ENCODE assay signal across 8 mouse cellular contexts in the genomic region with DNA sequence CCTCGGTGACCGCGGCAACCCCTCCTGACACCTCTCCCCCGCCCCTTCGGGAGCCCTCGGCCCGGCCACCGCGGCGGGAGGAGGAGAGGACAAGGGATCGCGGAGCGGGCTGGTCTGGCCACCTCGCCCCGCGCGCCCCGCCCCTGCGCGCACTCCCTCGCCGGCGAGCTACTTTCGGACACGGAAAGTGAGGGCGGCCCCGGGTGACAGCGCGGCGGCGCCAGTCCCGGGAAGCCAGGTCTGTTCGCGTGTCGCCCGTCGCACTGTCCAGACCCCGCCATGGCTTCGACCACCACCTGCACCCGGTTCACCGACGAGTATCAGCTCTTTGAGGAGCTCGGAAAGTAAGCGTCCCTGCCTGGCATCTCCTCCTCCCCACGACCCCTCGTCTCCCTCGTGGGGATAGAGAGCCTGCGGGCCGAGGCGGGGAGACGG. TPM values are rescaled to one million over a fixed set of nuclear protein-coding genes. Genes with fewer than 3 reads are reported as not detected.
DNase-seq lines count a peak whose midpoint lies in the region; TF ChIP-seq lines count a peak whose summit lies in the region.

No protein-coding gene starts in this region.

- H3K9me3 ChIP-seq in CH12.LX (replicated peaks; ENCODE audit: low read length), result peaks cover 6% of the 10 kb centered on the region
- no peaks in the 10 kb centered on the region for H3K9me3 ChIP-seq in hindbrain, embryonic 10.5 days

- TF ChIP-seq CTCF in CH12.LX (conservative IDR thresholded peaks at IDR 0.05 in 1 of 2, IDR thresholded peaks at IDR 0.05 in 1 of 2; ENCODE audit: low read depth in 2 of 2, low read length in 2 of 2), result no peak
- TF ChIP-seq CTCF in bone marrow macrophage, adult 2 months (IDR thresholded peaks at IDR 0.05; ENCODE audit: low read depth, low read length), result no peak

- no peak overlapping the region for H3K4me2 ChIP-seq in CH12.LX (ENCODE audit: insufficient read depth, low read depth, poor library complexity, severe bottlenecking)

- peak overlapping the region; percentile 88 for H3K27ac ChIP-seq in CH12.LX (ENCODE audit: insufficient read depth, low read depth)
- H3K27ac ChIP-seq in bone marrow macrophage, adult 2 months (ENCODE audit: insufficient read depth, low read depth, low read length), result peak overlapping the region; percentile 95
- peak overlapping the region; percentile 95 for H3K27ac ChIP-seq in hindbrain, embryonic 10.5 days

- H3K27me3 ChIP-seq in CH12.LX (replicated peaks), result no peaks in the 10 kb centered on the region
- no peaks in the 10 kb centered on the region; the same call in 1 of the 2 replicates for H3K27me3 ChIP-seq in hindbrain, embryonic 10.5 days (ENCODE audit: insufficient read depth, poor library complexity, severe bottlenecking)

- H3K4me3 ChIP-seq in CH12.LX (replicated peaks in 1 of 3; ENCODE audit: low read depth in 2 of 3, low read length in 2 of 3, poor library complexity in 1 of 3), result peak overlapping the region; percentile 81 to 97 (median 94)
- peak overlapping the region; percentile 80 for H3K4me3 ChIP-seq in bone marrow macrophage, adult 2 months (ENCODE audit: insufficient read depth, low read length)
- peak overlapping the region; percentile 78 for H3K4me3 ChIP-seq in hindbrain, embryonic 10.5 days

- peaks cover 0 to 17% of the 10 kb centered on the region in 2 experiments; a peak in 2 of 4 replicates for H3K4me1 ChIP-seq in CH12.LX (ENCODE audit: control insufficient read depth in 1 of 2, insufficient read depth in 2 of 2)
- peaks cover 6% of the 10 kb centered on the region for H3K4me1 ChIP-seq in bone marrow macrophage, adult 2 months (ENCODE audit: control insufficient read depth, insufficient read depth, low read length)
- peaks cover 16% of the 10 kb centered on the region for H3K4me1 ChIP-seq in hindbrain, embryonic 10.5 days (replicated peaks)

- peak overlapping the region; percentile 86 for H3K9ac ChIP-seq in CH12.LX (ENCODE audit: insufficient read depth, low read depth)

- under 1% methylated on average over 49 of the region's 51 CpGs for WGBS in hindbrain, embryonic 10.5 days

- H3K36me3 ChIP-seq in CH12.LX (replicated peaks in 1 of 2; ENCODE audit: control insufficient read depth in 1 of 2, insufficient read depth in 1 of 2, low read length in 1 of 2), result peaks cover 16 to 25% of the 10 kb centered on the region in 2 experiments
- H3K36me3 ChIP-seq in hindbrain, embryonic 10.5 days, result 0 out of 2 replicates have a peak, but pooled peaks cover 4% of the 10 kb centered on the region

- in situ Hi-C loops in CH12.LX (cut with MboI; ENCODE audit: low pct_ligation_motif_present, low pct_unique_long_range_greater_than_20kb, low sequenced_read_pairs), result loop anchor here (5.0 to 10.0 kb wide), 2 partner anchors 65 to 178 kb away; no protein-coding TSS in a partner anchor

- no peak for TF ChIP-seq POLR2A in CH12.LX (IDR thresholded peaks at IDR 0.05; ENCODE audit: low read depth, low read length)
- no peak for TF ChIP-seq POLR2A in bone marrow macrophage, adult 2 months (IDR thresholded peaks at IDR 0.05; ENCODE audit: borderline replicate concordance, low read depth, low read length)

- no peak for TF ChIP-seq RAD21 in CH12.LX (IDR thresholded peaks at IDR 0.05; ENCODE audit: low read depth, low read length)

- TF ChIP-seq EP300 in CH12.LX (IDR thresholded peaks at IDR 0.05; ENCODE audit: low read length), result no peak

- peaks cover 40% of the 10 kb centered on the region for H3K79me2 ChIP-seq in CH12.LX (replicated peaks; ENCODE audit: control insufficient read depth, extremely low read depth, insufficient read depth, poor library complexity, severe bottlenecking)

- DNase-seq in CH12.LX (ENCODE audit: extremely low read depth), result no peak
- DNase-seq in frontal cortex, postnatal 14 days (ENCODE audit: low spot score in 2 of 2), result peak; percentile 46 to 58
- peak; percentile 85 for DNase-seq in hindbrain, embryonic 10.5 days (ENCODE audit: low spot score)
- DNase-seq in left cerebral cortex, adult 8-10 months (ENCODE audit: low spot score in 2 of 2), result peak; percentile 47 to 59
- peak; percentile 88 to 90 for DNase-seq in lung, postnatal 4 days
- DNase-seq in right cerebral cortex, adult 18-20 months, result peak; percentile 59
- peak; percentile 77 to 79 for DNase-seq in urinary bladder, adult 18-20 months (ENCODE audit: low spot score in 2 of 2)

- dilution Hi-C loops in CH12.LX (cut with MboI; ENCODE audit: extremely low pct_ligation_motif_present, extremely low pct_unique_long_range_greater_than_20kb, low sequenced_read_pairs), result no loop called here

TF ChIP-seq in CH12.LX, 34 proteins besides CTCF, POLR2A, EP300 and RAD21:
- TF ChIP-seq ZNF384 (IDR thresholded peaks at IDR 0.05; ENCODE audit: low read depth, low read length) (no peak), CHD1 (IDR thresholded peaks at IDR 0.05; ENCODE audit: low read depth, low read length) (0 out of 2 replicates have a peak, but pooled peaks have one; percentile 20), IRF4 (IDR thresholded peaks at IDR 0.05; ENCODE audit: low read depth, low read length) (peak; percentile 26), MAFK (IDR thresholded peaks at IDR 0.05; ENCODE audit: insufficient replicate concordance, low read length) (no peak), CHD2 (IDR thresholded peaks at IDR 0.05; ENCODE audit: low read length) (no peak), PAX5 (IDR thresholded peaks at IDR 0.05; ENCODE audit: low read length) (no peak), POLR2AphosphoS2 (IDR thresholded peaks at IDR 0.05; ENCODE audit: low read depth, low read length) (no peak), MAZ (IDR thresholded peaks at IDR 0.05; ENCODE audit: low read depth, low read length) (no peak; the same call in 1 of the 2 replicates), USF2 (conservative IDR thresholded peaks at IDR 0.05; ENCODE audit: low read depth, low read length) (no peak), KAT2A (IDR thresholded peaks at IDR 0.05; ENCODE audit: insufficient replicate concordance, low read length) (no peak), MXI1 (IDR thresholded peaks at IDR 0.05; ENCODE audit: low read depth, low read length) (peak; percentile 51; the same call in 1 of the 2 replicates), TCF12 (IDR thresholded peaks at IDR 0.05; ENCODE audit: low read depth, low read length) (no peak), JUND (conservative IDR thresholded peaks at IDR 0.05; ENCODE audit: low read depth, low read length) (no peak), SMC3 (IDR thresholded peaks at IDR 0.05; ENCODE audit: low read depth, low read length) (no peak), RCOR1 (conservative IDR thresholded peaks at IDR 0.05; ENCODE audit: low read depth, low read length) (no peak), ELF1 (IDR thresholded peaks at IDR 0.05; ENCODE audit: low read depth, low read length) (no peak), NELFE (IDR thresholded peaks at IDR 0.05; ENCODE audit: low read depth, low read length) (no peak), TBP (conservative IDR thresholded peaks at IDR 0.05; ENCODE audit: low read depth, low read length) (no peak), ZMIZ1 (IDR thresholded peaks at IDR 0.05; ENCODE audit: low read depth, low read length) (no peak), HCFC1 (IDR thresholded peaks at IDR 0.05; ENCODE audit: low read depth, low read length) (no peak)

RNA-seq across cellular contexts. Expression of gene Camk2d, which starts 1.1 kb away (rescaled TPM):
- 59.7 and 80.4 TPM in 2 replicates for total RNA-seq in CH12.LX (2012; rRNA removed)
- total RNA-seq in CH12.LX (2014; rRNA removed), result 64.6 and 77.3 TPM in 2 replicates
- 66.1 and 68.9 TPM in 2 replicates for polyA plus RNA-seq in CH12.LX (2012; ENCODE audit: insufficient read length, low read depth)
- polyA plus RNA-seq in bone marrow macrophage, adult 2 months (2012; ENCODE audit: insufficient read depth, insufficient read length, missing spikeins), result 40.0 and 59.0 TPM in 2 replicates
- polyA plus RNA-seq in hindbrain, embryonic 10.5 days (2016; fragmentation: Nextera tagmentation; extraction: Ambion mirVana), result 11.4 and 11.9 TPM in 2 replicates
- total RNA-seq in left cerebral cortex, adult 8-10 months (2022), result 100 to 1,000 TPM; 126 to 159 (median 137) TPM
